Mouse (Mus musculus) lung, postnatal 4 days (tissue): Measurements from ENCODE around the gene Cftr.

ENCODE experiments used
- DNase-seq, 2 experiments: peaks; one replicate each; pipeline ENCODE4 v3.0.0; 2021

The Cftr gene

GRCm38 (mm10) chr6:18322950-18323349 lies 152.5 kb downstream of the Cftr start:
- DNase-seq, result no peak

GRCm38 (mm10) chr6:18335393-18335792 lies 164.9 kb downstream of the Cftr start:
- no peak for DNase-seq

- DNase-seq, result no peak
Measured at GRCm38 (mm10) chr6:18338307-18338706, 167.8 kb downstream of the Cftr start.

GRCm38 (mm10) chr6:18344272-18344671 lies 173.8 kb downstream of the Cftr start:
- DNase-seq, result no peak

- no peak for DNase-seq
Measured at GRCm38 (mm10) chr6:18349153-18349858, 178.8 kb downstream of the Cftr start.

GRCm38 (mm10) chr6:18360154-18360553 lies 189.7 kb downstream of the Cftr start:
- DNase-seq, result no peak

GRCm38 (mm10) chr6:18360955-18361354 lies 190.5 kb downstream of the Cftr start:
- DNase-seq, result no peak

GRCm38 (mm10) chr6:18362232-18362631 lies 191.7 kb downstream of the Cftr start:
- DNase-seq, result no peak

- DNase-seq, result no peak
Measured at GRCm38 (mm10) chr6:18369054-18369453, 198.6 kb downstream of the Cftr start.

- no peak for DNase-seq
Measured at GRCm38 (mm10) chr6:18369723-18370122, 199.2 kb downstream of the Cftr start.
